Mouse (Mus musculus): ENCODE data around the gene Slc15a1. TPM values are rescaled to one million over a fixed set of nuclear protein-coding genes. Genes with fewer than 3 reads are reported as not detected.
A peak's percentile ranks its signal among the peaks of the same experiment; 100 is the strongest.

Gene Slc15a1
- polyA plus RNA-seq, 1 experiment from 2014 or later: 0.13 TPM

DNA sequence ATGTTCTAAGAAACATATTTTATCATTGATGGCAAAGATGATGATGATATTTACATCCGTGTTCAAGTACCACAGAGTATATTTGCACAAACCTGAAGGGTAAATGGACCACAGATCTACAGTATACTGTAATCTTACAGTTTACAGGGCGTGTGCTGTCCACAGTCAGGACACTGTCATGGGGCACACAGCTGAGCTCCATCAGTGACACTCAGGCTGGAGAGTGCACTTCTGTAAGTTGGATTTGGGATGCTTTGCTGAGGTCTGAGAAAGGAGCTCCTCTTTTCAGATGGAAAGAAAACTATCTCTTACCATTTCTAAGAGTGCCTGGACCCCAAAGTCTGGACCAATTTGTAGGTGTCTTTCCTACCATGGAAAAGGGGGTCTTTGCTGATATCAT, 9.9 kb downstream of the Slc15a1 start:
- 42% methylated on average over 2 of the region's 2 CpGs for whole genome bisulfite sequencing
- ATAC-seq (ENCODE audit: insufficient read depth) (peak; percentile 71; the same call in 1 of the 2 replicates), DNase-seq (peak; percentile 78)

DNA sequence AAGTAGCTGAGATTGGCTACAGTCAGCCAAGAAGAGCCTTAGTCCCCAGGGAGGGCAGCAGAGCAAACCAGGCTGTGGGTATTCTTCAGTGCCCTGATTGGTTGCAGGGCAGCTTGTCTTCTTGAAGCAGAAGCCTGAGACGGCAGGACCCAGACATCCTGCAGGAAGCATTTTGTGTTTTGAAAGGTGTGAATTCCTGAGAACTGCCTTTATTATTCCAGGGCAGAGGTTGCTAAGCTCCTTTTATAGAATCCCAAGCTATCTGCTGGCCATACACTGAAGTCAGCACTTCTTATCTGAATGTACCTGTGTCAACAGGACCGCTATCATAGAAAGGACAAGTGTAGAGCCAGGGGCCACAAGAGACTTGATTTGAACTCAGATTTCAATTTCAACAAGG, 10.8 kb downstream of the Slc15a1 start:
- Histone ChIP-seq H3K27ac (ENCODE audit: low read depth) (no peak overlapping the region), H3K9me3 (ENCODE audit: low read depth, low read length) (no peaks in the 10 kb centered on the region), H3K9ac (no peak overlapping the region), H3K4me2 (no peak overlapping the region), H3K4me3 (ENCODE audit: low read depth, low read length) (no peak overlapping the region), H3K36me3 (ENCODE audit: insufficient read depth) (no peaks in the 10 kb centered on the region), H3K27me3 (ENCODE audit: insufficient read depth, low read length) (peaks cover 6% of the 10 kb centered on the region; the same call in 1 of the 2 replicates), H3K4me1 (ENCODE audit: insufficient read depth) (0 out of 2 replicates have a peak, but pooled peaks cover 3% of the 10 kb centered on the region)
- no peak for DNase-seq
- ATAC-seq (ENCODE audit: insufficient read depth): no peak
- 42% methylated on average over 2 of the region's 2 CpGs for WGBS
- TF ChIP-seq CTCF (IDR thresholded peaks at IDR 0.05; ENCODE audit: low read depth): no peak

More for the DNA sequence above, 9.9 kb downstream of the Slc15a1 start:
- no peak for TF ChIP-seq CTCF (IDR thresholded peaks at IDR 0.05; ENCODE audit: low read depth)
- H3K27ac ChIP-seq (ENCODE audit: low read depth): no peak overlapping the region
- H3K36me3 ChIP-seq (ENCODE audit: insufficient read depth): no peaks in the 10 kb centered on the region
- H3K9ac ChIP-seq: no peak overlapping the region
- no peaks in the 10 kb centered on the region for H3K9me3 ChIP-seq (ENCODE audit: low read depth, low read length)
- H3K4me1 ChIP-seq (ENCODE audit: insufficient read depth): 0 out of 2 replicates have a peak, but pooled peaks cover 3% of the 10 kb centered on the region
- no peak overlapping the region for H3K4me2 ChIP-seq
- H3K4me3 ChIP-seq (ENCODE audit: low read depth, low read length): no peak overlapping the region
- H3K27me3 ChIP-seq (ENCODE audit: insufficient read depth, low read length): peaks cover 6% of the 10 kb centered on the region; the same call in 1 of the 2 replicates

DNA sequence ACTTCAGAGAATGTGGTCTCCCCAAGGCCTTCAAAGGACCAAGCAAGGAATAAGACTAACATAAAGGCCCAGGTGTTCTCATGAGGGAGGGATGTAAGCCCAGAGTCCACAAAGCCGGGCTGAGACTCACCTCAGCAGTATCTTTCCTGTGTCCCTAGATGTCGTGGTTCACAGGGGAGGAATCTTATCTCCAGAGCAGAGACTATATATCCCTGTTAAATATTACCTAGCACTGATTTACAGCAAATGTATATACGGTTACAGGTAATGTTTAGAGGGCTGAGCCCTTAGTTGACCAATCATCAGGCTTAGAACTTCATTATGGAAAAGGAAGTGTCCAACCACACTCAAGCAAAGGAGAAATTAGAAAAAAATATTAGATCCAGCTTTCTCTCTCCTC, 11.3 kb downstream of the Slc15a1 start:
- Histone ChIP-seq H3K27ac (ENCODE audit: low read depth) (no peak overlapping the region), H3K4me1 (ENCODE audit: insufficient read depth) (0 out of 2 replicates have a peak, but pooled peaks cover 3% of the 10 kb centered on the region), H3K4me2 (no peak overlapping the region), H3K4me3 (ENCODE audit: low read depth, low read length) (no peak overlapping the region), H3K36me3 (ENCODE audit: insufficient read depth) (no peaks in the 10 kb centered on the region), H3K27me3 (ENCODE audit: insufficient read depth, low read length) (peaks cover 6% of the 10 kb centered on the region; the same call in 1 of the 2 replicates), H3K9ac (no peak overlapping the region), H3K9me3 (ENCODE audit: low read depth, low read length) (no peaks in the 10 kb centered on the region)
- no peak for ATAC-seq (ENCODE audit: insufficient read depth)
- WGBS: 35% methylated on average over 3 of the region's 3 CpGs
- DNase-seq: no peak
- no peak for TF ChIP-seq CTCF (IDR thresholded peaks at IDR 0.05; ENCODE audit: low read depth)

DNA sequence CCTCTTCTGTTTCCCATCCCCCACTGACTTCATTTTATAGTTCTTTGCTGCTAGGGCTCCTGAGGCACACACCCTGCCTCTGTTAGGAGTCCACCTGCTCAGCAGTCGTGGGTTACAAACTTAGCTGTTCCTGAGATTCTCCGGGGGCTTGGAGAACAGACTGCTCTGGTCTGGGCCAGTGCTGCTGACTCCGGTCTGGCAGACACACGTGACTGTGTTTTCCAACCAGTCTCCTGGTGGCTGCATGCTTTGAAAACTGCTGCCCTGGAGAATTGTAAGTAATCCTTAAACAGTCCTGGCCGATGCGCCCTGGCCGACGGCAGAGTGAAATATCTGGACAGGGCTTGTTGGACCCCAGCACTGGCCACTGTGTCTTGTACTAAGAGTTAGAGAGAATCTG, 12.7 kb downstream of the Slc15a1 start:
- Histone ChIP-seq H3K36me3 (ENCODE audit: insufficient read depth) (no peaks in the 10 kb centered on the region), H3K4me1 (ENCODE audit: insufficient read depth) (0 out of 2 replicates have a peak, but pooled peaks cover 3% of the 10 kb centered on the region), H3K4me3 (ENCODE audit: low read depth, low read length) (no peak overlapping the region), H3K27ac (ENCODE audit: low read depth) (no peak overlapping the region), H3K9me3 (ENCODE audit: low read depth, low read length) (no peaks in the 10 kb centered on the region), H3K27me3 (ENCODE audit: insufficient read depth, low read length) (peaks cover 6% of the 10 kb centered on the region; the same call in 1 of the 2 replicates), H3K9ac (no peak overlapping the region), H3K4me2 (no peak overlapping the region)
- TF ChIP-seq CTCF (IDR thresholded peaks at IDR 0.05; ENCODE audit: low read depth): no peak
- no peak for ATAC-seq (ENCODE audit: insufficient read depth)
- 62% methylated on average over 8 of the region's 8 CpGs for WGBS
- DNase-seq: no peak

DNA sequence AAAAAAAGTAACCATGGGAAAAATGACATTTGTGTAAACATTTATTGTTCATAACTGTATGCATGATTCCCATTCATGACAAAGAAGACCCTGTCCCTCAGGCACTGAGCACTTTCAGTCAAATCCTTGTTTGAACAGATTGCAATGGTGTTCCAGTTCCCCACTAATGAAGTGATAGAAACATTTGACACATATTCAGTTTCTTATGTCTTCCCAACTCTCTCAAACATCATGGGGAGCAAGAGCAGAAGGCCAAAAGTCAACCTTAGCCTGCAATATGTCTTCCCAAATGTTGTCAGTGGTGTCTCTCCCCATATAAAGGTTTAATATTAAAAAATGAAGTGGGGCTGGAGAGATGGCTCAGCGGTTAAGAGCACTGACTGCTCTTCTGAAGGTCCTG, 19.3 kb downstream of the Slc15a1 start:
- Histone ChIP-seq H3K27me3 (ENCODE audit: insufficient read depth, low read length) (no peaks in the 10 kb centered on the region), H3K4me1 (ENCODE audit: insufficient read depth) (no peaks in the 10 kb centered on the region), H3K4me2 (no peak overlapping the region), H3K9ac (no peak overlapping the region), H3K27ac (ENCODE audit: low read depth) (no peak overlapping the region), H3K9me3 (ENCODE audit: low read depth, low read length) (no peaks in the 10 kb centered on the region), H3K4me3 (ENCODE audit: low read depth, low read length) (no peak overlapping the region), H3K36me3 (ENCODE audit: insufficient read depth) (no peaks in the 10 kb centered on the region)
- 67% methylated on average over 1 of the region's 1 CpGs for whole genome bisulfite sequencing
- ATAC-seq (ENCODE audit: insufficient read depth) (no peak), DNase-seq (peak; percentile 56)
- no peak for TF ChIP-seq CTCF (IDR thresholded peaks at IDR 0.05; ENCODE audit: low read depth)

DNA sequence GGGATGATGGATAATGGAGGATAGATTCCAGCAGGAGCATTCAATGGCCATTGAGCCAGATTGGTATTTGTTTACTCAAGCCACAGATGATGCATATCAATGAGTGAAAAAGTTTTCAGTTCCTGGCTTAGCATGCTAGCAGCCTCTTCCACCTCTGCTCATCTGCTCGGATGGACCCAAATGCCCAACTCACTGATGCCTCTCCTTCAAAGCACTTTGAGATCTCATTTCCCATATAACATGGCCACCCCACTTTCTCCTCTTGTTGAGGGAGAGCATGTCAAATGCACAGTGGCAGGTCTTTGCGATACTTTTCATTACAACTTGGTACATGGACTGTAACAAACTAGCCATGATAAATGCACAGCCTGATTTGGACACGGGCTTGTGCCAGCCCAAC, 20.6 kb downstream of the Slc15a1 start:
- Histone ChIP-seq H3K4me3 (ENCODE audit: low read depth, low read length) (no peak overlapping the region), H3K4me1 (ENCODE audit: insufficient read depth) (no peaks in the 10 kb centered on the region), H3K27ac (ENCODE audit: low read depth) (no peak overlapping the region), H3K4me2 (no peak overlapping the region), H3K9me3 (ENCODE audit: low read depth, low read length) (no peaks in the 10 kb centered on the region), H3K36me3 (ENCODE audit: insufficient read depth) (no peaks in the 10 kb centered on the region), H3K9ac (no peak overlapping the region), H3K27me3 (ENCODE audit: insufficient read depth, low read length) (no peaks in the 10 kb centered on the region)
- DNase-seq (no peak), ATAC-seq (ENCODE audit: insufficient read depth) (no peak)
- TF ChIP-seq CTCF (IDR thresholded peaks at IDR 0.05; ENCODE audit: low read depth): no peak
- WGBS: 90% methylated on average over 3 of the region's 3 CpGs

DNA sequence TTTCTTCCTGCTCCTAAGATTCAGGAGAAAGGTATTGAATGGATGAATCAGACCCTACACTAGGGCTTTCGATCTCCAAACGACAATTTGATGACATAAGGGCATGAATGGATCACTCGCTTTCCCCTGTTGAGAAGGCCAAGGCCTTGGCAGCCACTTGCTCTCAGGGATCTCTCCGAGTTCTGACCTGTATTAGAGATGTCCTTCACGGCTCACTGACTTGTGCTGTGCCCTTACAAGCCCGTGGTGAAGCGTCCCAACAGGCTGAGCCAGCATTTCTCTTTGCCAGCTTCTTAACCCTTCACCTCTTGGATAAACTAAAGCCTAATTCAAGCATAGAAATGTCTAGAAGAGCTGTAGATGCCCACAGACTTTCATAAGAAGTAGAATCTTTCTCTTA, 22.9 kb downstream of the Slc15a1 start:
- Histone ChIP-seq H3K9ac (no peak overlapping the region), H3K9me3 (ENCODE audit: low read depth, low read length) (no peaks in the 10 kb centered on the region), H3K4me1 (ENCODE audit: insufficient read depth) (no peaks in the 10 kb centered on the region), H3K4me2 (no peak overlapping the region), H3K27ac (ENCODE audit: low read depth) (no peak overlapping the region), H3K36me3 (ENCODE audit: insufficient read depth) (no peaks in the 10 kb centered on the region), H3K4me3 (ENCODE audit: low read depth, low read length) (no peak overlapping the region), H3K27me3 (ENCODE audit: insufficient read depth, low read length) (no peaks in the 10 kb centered on the region)
- ATAC-seq (ENCODE audit: insufficient read depth) (no peak), DNase-seq (no peak)
- 66% methylated on average over 7 of the region's 7 CpGs for WGBS
- TF ChIP-seq CTCF (IDR thresholded peaks at IDR 0.05; ENCODE audit: low read depth): no peak

DNA sequence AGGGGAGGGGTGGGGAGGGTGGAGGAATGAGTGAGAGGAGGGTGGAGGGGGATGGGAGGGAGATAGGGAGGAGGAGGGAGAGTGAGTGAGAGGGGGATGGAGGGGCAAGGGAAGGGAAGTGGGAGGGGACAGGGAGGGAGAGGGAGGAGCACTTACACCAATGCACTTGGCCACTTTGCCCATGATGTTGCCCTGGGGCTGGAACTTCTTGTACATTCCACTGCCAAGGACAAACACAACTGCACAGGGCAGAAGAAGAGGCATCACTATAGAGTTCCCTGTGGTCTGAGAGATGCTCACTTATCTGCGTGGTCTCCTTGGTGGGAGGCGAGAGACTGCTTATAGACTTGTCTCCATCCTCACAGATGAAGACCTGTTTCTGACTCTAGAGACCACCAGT, 23.5 kb downstream of the Slc15a1 start:
- Histone ChIP-seq H3K9me3 (ENCODE audit: low read depth, low read length) (no peaks in the 10 kb centered on the region), H3K36me3 (ENCODE audit: insufficient read depth) (no peaks in the 10 kb centered on the region), H3K9ac (no peak overlapping the region), H3K4me3 (ENCODE audit: low read depth, low read length) (no peak overlapping the region), H3K27me3 (ENCODE audit: insufficient read depth, low read length) (no peaks in the 10 kb centered on the region), H3K27ac (ENCODE audit: low read depth) (no peak overlapping the region), H3K4me1 (ENCODE audit: insufficient read depth) (no peaks in the 10 kb centered on the region), H3K4me2 (no peak overlapping the region)
- WGBS: 84% methylated on average over 2 of the region's 2 CpGs
- DNase-seq (no peak), ATAC-seq (ENCODE audit: insufficient read depth) (no peak)
- no peak for TF ChIP-seq CTCF (IDR thresholded peaks at IDR 0.05; ENCODE audit: low read depth)
